Mouse (Mus musculus): ENCODE results near the gene 6820408C15Rik.

DNA sequence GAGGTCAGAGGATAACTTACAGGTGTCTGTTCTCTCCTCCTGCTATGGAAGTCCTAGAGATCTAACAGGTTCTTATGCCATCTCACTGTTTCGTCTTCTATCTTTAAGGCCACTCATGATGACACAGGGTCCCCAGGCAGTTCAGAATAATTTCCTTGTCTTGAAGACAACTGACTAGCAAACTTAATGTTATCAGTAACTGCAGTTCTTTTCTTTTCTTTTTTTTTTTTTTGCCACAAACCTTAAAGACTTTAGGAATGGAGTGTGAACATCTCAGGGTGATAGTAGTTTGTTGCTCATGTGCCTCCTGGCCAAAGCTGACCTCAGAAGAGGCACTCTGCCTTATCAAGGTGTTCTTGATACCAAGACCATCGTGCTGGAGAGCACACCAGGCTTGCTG, 31.3 kb downstream of the 6820408C15Rik start:
- no peak for TF ChIP-seq CTCF (IDR thresholded peaks at IDR 0.05; ENCODE audit: extremely low read depth, insufficient read length, insufficient replicate concordance, low read depth, low read length)
- no peak for TF ChIP-seq POLR2A (IDR thresholded peaks at IDR 0.05; ENCODE audit: low read depth, low read length)
